Mouse (Mus musculus) gastrocnemius, adult 2 months (tissue): ENCODE measurements at regions not wholly inside any gene's neighbourhood (a gene's known extent, or its start where the extent isn't known, plus 50 kb on each side); places are given as distances from the start of the nearest gene placed in this dataset.

Source experiments
- DNase-seq: peaks from one replicate; pipeline ENCODE4 v3.0.0; 2022
- H3K27ac ChIP-seq: fragments of 200-600 bp; 2 replicates; pipeline ENCODE4 v1.8.1; 2022; ENCODE audit warnings: mild to moderate bottlenecking
- H3K4me3 ChIP-seq: fragments of 200-600 bp; 2 replicates; pipeline ENCODE4 v1.8.1; 2022; ENCODE audit warnings: mild to moderate bottlenecking, moderate library complexity
- CTCF ChIP-seq: fragments of 200-600 bp; IDR thresholded peaks from 2 replicates; pipeline ENCODE4 v1.8.1; 2022; ENCODE audit warnings: antibody characterized with exemption, mild to moderate bottlenecking, moderate library complexity
- intact Hi-C: fragments of 180-260 bp; cut with DNase I; formaldehyde crosslinking; loops from one replicate; pipeline ENCODE4 v1.15.1; 2025

- H3K27ac ChIP-seq = no peak overlapping the region
- DNase-seq = peak; percentile 31
- no peak overlapping the region for H3K4me3 ChIP-seq
- TF ChIP-seq CTCF = no peak
- intact Hi-C loops = loop anchor here (5.0 kb wide), 1 partner anchor 92 kb away; no protein-coding TSS in a partner anchor
Observed at GRCm38 (mm10) chr12:39920466-39920913, 117.3 kb downstream of the Arl4a start.

DNA sequence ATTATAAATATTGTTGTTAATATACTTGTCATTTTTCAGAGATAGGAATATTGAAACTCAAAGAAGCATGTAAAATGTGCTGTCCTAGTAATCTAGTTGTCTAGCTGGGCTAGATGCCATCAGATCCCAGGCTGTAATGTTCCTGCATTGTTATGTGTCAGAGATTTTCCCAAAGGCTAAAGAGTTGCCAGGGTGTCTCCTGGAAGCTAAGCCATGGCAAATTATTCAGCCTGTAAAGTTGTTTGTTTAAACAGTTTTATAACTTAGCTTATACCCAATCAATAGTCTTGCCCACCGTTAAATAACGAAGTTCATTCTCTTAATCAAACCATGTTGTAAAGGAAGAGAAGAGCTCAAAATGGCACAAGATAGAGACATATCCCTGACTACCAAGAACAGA is 117.9 kb downstream of the Arl4a start:
- TF ChIP-seq CTCF = no peak
- Histone ChIP-seq H3K27ac (no peak overlapping the region), H3K4me3 (no peak overlapping the region)
- DNase-seq = no peak
- intact Hi-C loops = loop anchor here (1.0 to 5.0 kb wide), 2 partner anchors 7 to 92 kb away; no protein-coding TSS in a partner anchor

DNA sequence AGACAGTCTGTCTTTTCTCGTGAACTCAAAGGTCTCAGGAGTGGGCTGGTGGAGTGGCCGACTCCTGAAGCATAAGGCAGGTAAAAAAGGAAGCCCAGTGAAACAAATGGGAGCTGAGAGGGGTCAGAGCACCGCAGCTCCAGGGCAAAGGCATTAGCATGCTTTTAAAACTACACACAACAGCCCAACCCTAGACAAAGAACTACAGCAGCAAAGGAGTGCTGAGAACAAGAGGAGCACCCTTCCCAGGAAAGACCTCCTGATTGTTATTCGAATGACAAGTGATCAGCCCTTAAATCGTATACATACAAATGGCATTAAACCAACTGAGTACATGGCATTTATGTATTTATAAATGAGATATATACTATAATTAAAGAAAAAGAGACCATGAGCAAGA is 149.3 kb downstream of the Arl4a start:
- DNase-seq = no peak
- Histone ChIP-seq H3K4me3 (no peak overlapping the region), H3K27ac (no peak overlapping the region)
- no peak for TF ChIP-seq CTCF
- intact Hi-C loops = no loop called here

DNA sequence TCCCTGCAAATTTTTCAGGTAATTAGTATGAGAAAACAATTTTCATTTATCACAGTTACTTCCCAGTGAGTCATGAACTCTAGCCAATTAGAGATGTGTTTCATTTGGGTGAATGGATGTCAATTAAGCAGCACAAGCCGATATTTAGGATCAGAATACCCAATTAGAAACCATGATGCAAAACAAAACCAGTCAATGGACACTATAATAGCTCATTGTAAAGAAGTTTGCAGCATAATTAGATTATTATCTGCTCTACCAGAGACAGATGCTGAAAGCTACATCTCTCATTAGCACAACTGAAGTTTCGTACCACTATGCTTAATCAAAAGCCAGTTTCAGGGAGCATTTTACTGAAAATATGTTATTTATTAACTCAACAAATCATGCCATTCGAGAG is 152.5 kb downstream of the Arl4a start:
- no peak for DNase-seq
- Histone ChIP-seq H3K4me3 (no peak overlapping the region), H3K27ac (no peak overlapping the region)
- TF ChIP-seq CTCF = no peak
- intact Hi-C loops = no loop called here

DNA sequence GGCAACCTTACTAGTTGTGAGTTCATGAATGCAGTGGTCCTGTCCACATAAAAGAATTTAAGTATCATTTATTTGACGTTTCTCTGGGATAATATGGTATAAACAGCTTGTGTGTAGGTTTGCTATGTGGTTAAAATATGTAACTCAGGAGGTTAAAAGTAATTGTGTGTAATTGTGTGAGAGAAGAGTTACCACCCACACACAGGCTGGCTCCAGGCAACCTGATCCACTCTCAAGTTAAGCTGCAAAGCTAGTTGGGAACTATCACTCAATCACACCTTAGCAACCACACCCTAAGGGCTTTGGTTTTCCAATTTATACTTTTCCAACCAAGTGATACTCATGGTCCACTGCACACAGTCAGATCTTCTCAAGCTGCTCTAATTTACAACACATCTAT is 157.5 kb downstream of the Arl4a start:
- no peak for TF ChIP-seq CTCF
- Histone ChIP-seq H3K4me3 (no peak overlapping the region), H3K27ac (no peak overlapping the region)
- DNase-seq = no peak
- intact Hi-C loops = no loop called here

- DNase-seq = no peak
- no peak overlapping the region for H3K4me3 ChIP-seq
- intact Hi-C loops = no loop called here
- no peak for TF ChIP-seq CTCF
- no peak overlapping the region for H3K27ac ChIP-seq
Observed at GRCm38 (mm10) chr12:39873917-39874316, 163.9 kb downstream of the Arl4a start.

GRCm38 (mm10) chr12:39861797-39862196 is 176.0 kb downstream of the Arl4a start:
- intact Hi-C loops = no loop called here
- no peak for DNase-seq
- no peak overlapping the region for H3K27ac ChIP-seq
- no peak overlapping the region for H3K4me3 ChIP-seq
- TF ChIP-seq CTCF = no peak

DNA sequence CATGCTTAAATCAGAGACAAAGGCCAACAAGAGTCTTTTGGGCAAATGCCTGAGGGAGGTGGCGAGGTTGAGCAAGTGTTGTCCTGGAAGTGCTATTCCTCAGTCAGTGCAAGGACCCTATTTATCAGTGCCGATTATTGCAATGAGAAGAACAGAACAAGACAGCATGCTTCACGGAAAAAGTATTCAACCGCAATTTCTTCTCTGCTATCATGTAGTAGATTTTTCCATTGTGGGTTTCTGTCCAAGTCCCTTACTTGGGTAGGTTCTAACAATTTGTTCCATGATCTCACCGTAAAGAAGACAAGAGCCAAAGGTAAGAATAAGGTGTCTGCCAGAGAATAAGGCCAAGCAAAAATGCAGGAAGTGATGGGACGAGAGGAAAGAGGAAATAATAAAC is 186.2 kb downstream of the Arl4a start:
- intact Hi-C loops = no loop called here

DNA sequence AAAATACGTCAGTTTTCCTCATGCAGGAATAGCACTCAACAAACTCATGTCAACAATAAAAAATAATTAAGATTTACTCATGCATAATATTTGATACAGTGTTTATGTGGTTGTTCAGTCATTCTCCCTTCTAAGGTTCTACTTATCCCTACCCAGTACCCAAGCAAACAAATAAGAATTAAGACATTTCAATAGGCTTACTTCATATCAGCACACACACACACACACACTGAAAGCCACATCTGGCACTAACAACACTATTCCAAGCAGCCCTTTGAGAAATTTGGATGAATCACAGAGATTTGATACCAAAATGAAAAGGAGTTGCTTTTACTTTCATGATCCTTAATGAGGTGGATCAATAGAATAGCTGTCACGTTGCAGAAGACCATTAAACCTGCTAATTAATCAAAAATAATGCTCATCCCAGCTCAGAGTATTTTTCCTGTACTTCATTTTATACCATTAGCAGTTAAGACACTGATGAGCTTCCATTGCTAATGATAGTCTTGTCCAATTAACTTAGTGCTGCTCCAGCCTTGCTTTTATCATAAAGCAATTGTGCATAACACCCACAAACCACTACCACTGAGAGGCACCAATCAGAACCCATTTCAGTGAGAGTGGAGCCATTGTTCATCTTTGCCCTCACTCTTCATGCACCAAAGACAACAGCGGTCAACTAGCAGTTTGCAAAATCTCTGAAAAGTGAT is 188.3 kb downstream of the Arl4a start:
- DNase-seq = no peak
- no peak for TF ChIP-seq CTCF

More for the DNA sequence above, 186.2 kb downstream of the Arl4a start:
- Histone ChIP-seq H3K27ac (no peak overlapping the region), H3K4me3 (no peak overlapping the region)
- no peak for TF ChIP-seq CTCF
- no peak for DNase-seq

GRCm38 (mm10) chr12:39840615-39841014 is 197.2 kb downstream of the Arl4a start:
- no peak for TF ChIP-seq CTCF
- intact Hi-C loops = no loop called here
- Histone ChIP-seq H3K27ac (no peak overlapping the region), H3K4me3 (no peak overlapping the region)
- DNase-seq = no peak

More for the DNA sequence above, 188.3 kb downstream of the Arl4a start:
- no peak overlapping the region for H3K27ac ChIP-seq
- H3K4me3 ChIP-seq = no peak overlapping the region
- intact Hi-C loops = no loop called here

DNA sequence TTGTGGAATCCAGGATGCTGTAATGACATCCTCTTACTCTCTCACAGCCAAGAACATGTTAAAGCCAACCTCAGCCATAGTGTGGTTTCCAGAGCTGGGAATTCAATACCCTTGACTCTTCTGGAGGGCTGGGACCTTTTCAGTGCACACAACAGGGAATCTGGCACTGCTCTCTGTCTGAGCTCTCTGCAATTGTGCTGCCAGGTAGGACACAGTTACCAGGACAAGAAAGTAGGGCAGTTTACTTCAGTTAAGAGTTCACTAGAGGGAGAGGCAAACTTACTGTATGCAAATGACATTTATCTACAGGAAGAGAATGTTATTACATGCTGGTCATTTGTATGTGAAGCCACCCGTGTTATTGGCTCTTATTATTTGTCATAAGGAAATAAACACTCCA is 197.6 kb downstream of the Arl4a start:
- H3K4me3 ChIP-seq = no peak overlapping the region
- DNase-seq = no peak
- no peak for TF ChIP-seq CTCF
- intact Hi-C loops = no loop called here
- no peak overlapping the region for H3K27ac ChIP-seq

DNA sequence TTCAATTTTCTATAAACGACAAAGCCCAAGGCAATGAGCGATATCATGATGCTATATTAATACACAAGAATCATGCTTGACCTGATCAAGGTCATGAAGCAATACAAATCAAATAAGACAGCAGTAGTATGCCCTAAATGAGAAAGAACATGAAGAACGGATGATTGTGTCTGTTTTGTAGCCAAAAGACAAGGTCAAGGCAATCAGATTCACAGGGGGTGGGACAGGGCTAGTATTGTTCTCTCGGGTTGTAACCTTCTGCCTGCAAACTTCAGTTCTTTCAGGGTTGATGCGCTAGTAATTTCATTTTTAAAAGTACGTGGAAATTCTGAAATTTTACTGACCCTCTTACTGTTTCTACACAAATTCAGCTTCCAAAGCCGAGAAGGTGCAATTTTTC is 206.7 kb downstream of the Arl4a start:
- no peak for DNase-seq
- no peak for TF ChIP-seq CTCF
- no peak overlapping the region for H3K4me3 ChIP-seq
- intact Hi-C loops = no loop called here
- H3K27ac ChIP-seq = no peak overlapping the region

DNA sequence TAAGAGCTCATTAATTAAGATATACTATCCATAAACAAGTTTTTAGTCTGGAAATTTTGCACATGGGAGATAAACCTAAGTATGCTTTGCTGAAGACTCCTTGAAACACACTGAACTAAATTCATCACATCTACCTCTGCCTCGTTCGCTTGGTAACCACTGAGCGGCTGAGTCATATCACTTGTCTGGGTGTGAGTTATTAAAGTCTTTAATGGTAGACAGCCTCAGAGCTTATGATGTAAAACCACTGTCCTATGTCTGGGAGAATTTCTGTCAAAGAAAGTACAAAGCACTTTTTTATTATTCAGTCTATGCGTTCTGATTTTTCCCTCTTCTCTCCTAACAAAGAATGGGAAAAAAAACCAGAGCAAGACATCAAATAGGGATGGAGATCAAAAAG is 207.3 kb downstream of the Arl4a start:
- no peak for TF ChIP-seq CTCF
- intact Hi-C loops = no loop called here
- Histone ChIP-seq H3K27ac (no peak overlapping the region), H3K4me3 (no peak overlapping the region)
- DNase-seq = no peak

- DNase-seq = no peak
- TF ChIP-seq CTCF = no peak
- Histone ChIP-seq H3K4me3 (no peak overlapping the region), H3K27ac (no peak overlapping the region)
- intact Hi-C loops = no loop called here
Observed at GRCm38 (mm10) chr12:39822671-39823070, 215.2 kb downstream of the Arl4a start.
